Mouse (Mus musculus): ENCODE data around the gene Sertad2. TPM values are rescaled to one million over a fixed set of nuclear protein-coding genes. Genes with fewer than 3 reads are reported as not detected.

Sertad2 gene
- polyA plus RNA-seq, 1 experiment from 2014 or later, result 50.9 TPM

GRCm38 (mm10) chr11:20627146-20627545, 84.1 kb downstream of the Sertad2 start:
- Histone ChIP-seq H3K4me1 (peaks cover 7% of the 10 kb centered on the region), H3K9ac (no peak overlapping the region), H3K36me3 (no peaks in the 10 kb centered on the region), H3K4me3 (no peak overlapping the region), H3K4me2 (replicated peaks) (no peak overlapping the region), H3K27ac (no peak overlapping the region), H3K9me3 (no peaks in the 10 kb centered on the region), H3K27me3 (no peaks in the 10 kb centered on the region)
- 79% methylated on average over 2 of the region's 2 CpGs for WGBS
- ATAC-seq (ENCODE audit: low FRiP score, low read depth), result no peak

GRCm38 (mm10) chr11:20628216-20628615, 85.2 kb downstream of the Sertad2 start:
- H3K4me2 ChIP-seq (replicated peaks), result no peak overlapping the region
- H3K9ac ChIP-seq, result no peak overlapping the region
- no peak for ATAC-seq (ENCODE audit: low FRiP score, low read depth)
- no peak overlapping the region for H3K4me3 ChIP-seq
- H3K9me3 ChIP-seq, result no peaks in the 10 kb centered on the region
- no peaks in the 10 kb centered on the region for H3K27me3 ChIP-seq
- H3K4me1 ChIP-seq, result peaks cover 10% of the 10 kb centered on the region
- H3K36me3 ChIP-seq, result no peaks in the 10 kb centered on the region
- H3K27ac ChIP-seq, result 0 out of 2 replicates have a peak overlapping the region, but pooled peaks have one; percentile 44
- 22% methylated on average over 2 of the region's 2 CpGs for WGBS

DNA sequence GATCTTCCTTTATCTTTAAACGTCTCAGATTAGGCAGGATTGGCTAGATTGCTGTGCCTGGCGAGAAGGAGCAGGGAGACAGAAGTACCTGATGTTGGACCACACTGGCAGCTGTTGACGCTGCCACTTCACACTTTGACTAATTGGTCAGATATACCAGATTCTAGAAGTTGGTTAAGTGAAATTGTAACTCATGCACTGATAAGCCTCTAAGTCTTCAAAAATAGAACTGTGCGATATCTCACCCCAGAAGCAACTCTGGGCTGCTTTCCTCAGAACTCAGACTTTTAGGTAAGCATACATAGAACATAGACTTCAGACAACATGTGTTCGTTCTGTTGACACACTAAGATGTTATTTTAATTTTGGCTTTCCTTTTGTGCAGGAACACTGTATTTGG, 86.6 kb downstream of the Sertad2 start:
- 89% methylated on average over 5 of the region's 5 CpGs for WGBS
- Histone ChIP-seq H3K9ac (no peak overlapping the region), H3K4me2 (replicated peaks) (no peak overlapping the region), H3K4me1 (peaks cover 25% of the 10 kb centered on the region), H3K36me3 (no peaks in the 10 kb centered on the region), H3K9me3 (no peaks in the 10 kb centered on the region), H3K27ac (no peak overlapping the region), H3K4me3 (no peak overlapping the region), H3K27me3 (no peaks in the 10 kb centered on the region)
- ATAC-seq (ENCODE audit: low FRiP score, low read depth), result no peak

DNA sequence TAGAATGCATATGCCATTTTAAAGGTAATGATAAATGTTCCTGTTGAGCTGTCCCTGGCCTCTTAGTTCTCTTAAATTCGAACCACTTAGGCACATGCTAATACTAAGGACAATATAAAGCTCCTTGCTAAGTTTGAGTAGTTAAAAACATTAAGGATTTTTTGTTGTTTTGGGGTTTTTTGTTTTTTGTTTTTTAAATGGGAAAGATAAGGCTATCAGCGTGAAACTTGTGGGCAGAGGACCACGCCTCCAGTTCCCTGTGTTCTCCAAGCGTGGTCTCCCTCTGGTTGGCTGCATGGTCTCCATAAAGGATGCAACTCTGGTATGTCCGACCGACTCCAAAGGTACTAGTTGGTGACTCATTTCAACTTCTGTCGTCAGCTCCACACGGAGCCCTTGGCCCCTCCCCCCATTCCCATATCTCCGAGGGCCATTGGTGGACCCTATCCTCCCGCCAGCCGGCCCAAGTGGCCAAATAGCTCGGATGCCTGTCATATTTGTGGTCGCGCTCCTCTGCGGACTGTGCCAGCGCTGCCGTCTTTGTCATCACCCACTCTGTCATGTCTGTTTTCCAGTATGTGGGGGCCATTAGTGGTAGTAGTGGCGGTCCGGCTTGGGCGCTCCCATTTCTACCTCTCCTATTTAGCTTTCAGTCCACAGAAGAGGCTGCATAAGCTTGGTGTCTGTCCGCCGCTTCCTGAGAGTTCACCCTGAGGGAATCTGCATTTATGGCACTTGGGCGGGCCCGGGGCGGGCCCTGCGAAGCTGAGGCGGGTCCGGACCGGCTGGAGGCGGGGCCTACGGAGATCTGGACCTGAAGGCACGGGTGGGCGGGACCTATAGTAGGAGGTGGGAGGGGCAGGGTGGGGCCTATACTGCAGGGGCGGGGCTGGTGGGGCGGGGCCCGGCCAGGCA, 88.2 kb downstream of the Sertad2 start:
- Histone ChIP-seq H3K27me3 (no peaks in the 10 kb centered on the region), H3K9me3 (no peaks in the 10 kb centered on the region), H3K27ac (peak overlapping the region; percentile 97), H3K4me1 (peaks cover 39% of the 10 kb centered on the region), H3K4me2 (replicated peaks) (peak overlapping the region; percentile 82), H3K4me3 (peak overlapping the region; percentile 73), H3K36me3 (no peaks in the 10 kb centered on the region), H3K9ac (peak overlapping the region; percentile 83)
- ATAC-seq (ENCODE audit: low FRiP score, low read depth), result peak; percentile 91
- 2% methylated on average over 35 of the region's 36 CpGs for WGBS

DNA sequence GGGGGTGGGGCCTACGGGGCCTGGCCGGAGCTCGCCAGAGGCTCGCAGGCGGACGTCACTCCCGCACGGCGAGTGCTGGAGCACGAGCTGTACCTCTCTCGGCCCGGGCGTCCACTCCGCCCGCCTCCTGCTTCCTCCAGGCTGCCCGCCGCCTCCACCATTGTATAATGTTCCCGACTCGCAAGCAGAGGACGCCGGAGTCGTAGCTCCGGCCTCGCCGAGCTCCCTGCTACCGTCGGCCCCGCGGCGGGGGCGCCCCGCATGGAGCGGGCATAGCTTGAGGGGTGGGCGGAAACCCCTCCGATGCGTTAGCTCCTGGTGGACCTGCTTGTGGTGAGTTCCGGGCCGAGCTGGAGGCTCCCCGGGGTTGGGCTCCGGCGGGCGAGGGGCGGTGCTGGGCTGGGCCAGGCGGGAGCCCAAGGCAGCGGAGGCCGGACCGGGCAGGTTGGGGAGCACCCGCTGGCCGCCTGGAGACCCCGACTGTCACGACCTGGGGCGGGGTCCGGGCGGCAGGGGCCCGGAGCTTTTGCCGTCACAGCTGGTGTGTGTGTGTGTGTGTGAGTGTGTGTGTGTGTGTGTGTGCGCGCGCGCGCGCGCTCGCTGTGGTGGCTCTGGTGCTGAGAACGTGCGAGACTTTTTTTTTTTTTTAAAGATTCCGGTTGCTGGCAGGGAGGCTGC, 89.0 kb downstream of the Sertad2 start:
- WGBS, result 2% methylated on average over 61 of the region's 67 CpGs
- Histone ChIP-seq H3K27me3 (no peaks in the 10 kb centered on the region), H3K4me3 (peak overlapping the region; percentile 73), H3K4me1 (peaks cover 42% of the 10 kb centered on the region), H3K4me2 (replicated peaks) (peak overlapping the region; percentile 82), H3K36me3 (no peaks in the 10 kb centered on the region), H3K9ac (peak overlapping the region; percentile 83), H3K27ac (peak overlapping the region; percentile 97), H3K9me3 (no peaks in the 10 kb centered on the region)
- ATAC-seq (ENCODE audit: low FRiP score, low read depth), result peak; percentile 93

DNA sequence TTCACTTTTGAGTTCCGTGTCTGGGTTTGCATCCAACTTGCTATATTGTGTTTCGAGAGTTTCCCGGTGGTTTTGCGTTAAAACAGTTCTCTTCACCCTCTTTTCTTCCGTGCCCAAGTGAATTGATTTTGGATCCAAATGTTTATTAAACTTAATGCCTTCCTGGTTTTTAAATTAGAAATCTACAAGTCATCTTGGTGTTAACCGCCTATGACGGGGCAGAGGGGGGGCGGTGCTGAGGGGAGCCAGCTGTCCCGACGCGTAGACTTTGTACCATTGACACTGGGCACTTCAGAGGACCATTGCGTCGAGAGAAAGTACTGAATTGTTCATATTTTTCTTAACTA, 89.5 kb downstream of the Sertad2 start:
- H3K9me3 ChIP-seq, result no peaks in the 10 kb centered on the region
- H3K4me1 ChIP-seq, result peaks cover 42% of the 10 kb centered on the region
- WGBS, result under 1% methylated on average over 13 of the region's 13 CpGs
- ATAC-seq (ENCODE audit: low FRiP score, low read depth), result no peak
- no peaks in the 10 kb centered on the region for H3K36me3 ChIP-seq
- H3K27ac ChIP-seq, result peak overlapping the region; percentile 97
- peak overlapping the region; percentile 83 for H3K9ac ChIP-seq
- H3K4me3 ChIP-seq, result peak overlapping the region; percentile 73
- peak overlapping the region; percentile 82 for H3K4me2 ChIP-seq (replicated peaks)
- no peaks in the 10 kb centered on the region for H3K27me3 ChIP-seq

DNA sequence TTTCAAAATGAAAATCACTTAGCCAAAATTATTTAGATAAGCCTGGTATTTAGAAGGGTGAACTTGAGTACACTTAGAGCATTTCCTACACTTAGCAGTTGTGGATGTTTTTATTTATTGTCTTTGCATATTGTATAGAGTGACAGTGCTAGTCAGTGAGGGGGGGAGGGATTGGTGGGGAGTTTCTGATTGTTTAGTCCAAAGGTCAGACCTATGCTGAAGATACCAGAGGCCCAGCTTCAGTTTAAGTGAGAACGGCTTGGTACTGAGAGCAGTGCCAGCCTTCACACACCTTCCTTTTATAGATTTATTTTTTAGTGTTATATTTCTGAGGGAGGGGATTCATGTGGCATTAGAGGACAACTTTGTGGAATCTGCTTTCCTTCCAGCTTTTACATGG, 91.5 kb downstream of the Sertad2 start:
- ATAC-seq (ENCODE audit: low FRiP score, low read depth), result no peak
- Histone ChIP-seq H3K27me3 (no peaks in the 10 kb centered on the region), H3K4me3 (no peak overlapping the region), H3K36me3 (no peaks in the 10 kb centered on the region), H3K9me3 (no peaks in the 10 kb centered on the region), H3K4me2 (replicated peaks) (no peak overlapping the region), H3K4me1 (peaks cover 46% of the 10 kb centered on the region), H3K9ac (no peak overlapping the region), H3K27ac (no peak overlapping the region)
- WGBS, result 85% methylated on average over 1 of the region's 1 CpGs

DNA sequence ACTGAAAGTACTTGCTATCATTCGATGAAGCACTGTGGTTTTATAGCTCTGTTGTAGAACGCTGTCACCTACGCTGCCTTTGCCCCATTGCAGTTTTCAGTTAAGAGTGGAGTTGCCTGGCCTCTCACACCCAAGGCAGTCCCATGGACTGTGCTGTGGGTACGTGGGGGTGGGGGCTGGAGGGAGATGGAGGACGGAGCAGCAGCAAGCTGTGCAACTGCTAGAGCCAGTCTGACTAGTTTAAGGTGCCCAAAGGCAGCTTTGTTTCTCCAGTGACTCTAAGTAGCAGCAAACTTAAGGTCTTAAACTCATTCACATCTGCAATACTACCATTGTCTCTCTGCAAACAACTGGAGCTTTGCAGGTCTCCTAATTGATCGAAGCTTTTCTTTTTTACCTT, 92.6 kb downstream of the Sertad2 start:
- Histone ChIP-seq H3K4me3 (no peak overlapping the region), H3K9ac (peak overlapping the region; percentile 21; the same call in 1 of the 2 replicates), H3K27ac (peak overlapping the region; percentile 44), H3K9me3 (no peaks in the 10 kb centered on the region), H3K4me2 (replicated peaks) (peak overlapping the region; percentile 38), H3K36me3 (no peaks in the 10 kb centered on the region), H3K27me3 (no peaks in the 10 kb centered on the region), H3K4me1 (peaks cover 57% of the 10 kb centered on the region)
- ATAC-seq (ENCODE audit: low FRiP score, low read depth), result no peak
- WGBS, result 22% methylated on average over 6 of the region's 6 CpGs

GRCm38 (mm10) chr11:20636114-20636513, 93.1 kb downstream of the Sertad2 start:
- 57% methylated on average over 4 of the region's 4 CpGs for WGBS
- ATAC-seq (ENCODE audit: low FRiP score, low read depth), result no peak
- no peak overlapping the region for H3K4me3 ChIP-seq

GRCm38 (mm10) chr11:20637060-20637459, 94.0 kb downstream of the Sertad2 start:
- no peaks in the 10 kb centered on the region for H3K9me3 ChIP-seq
- H3K4me3 ChIP-seq, result no peak overlapping the region
- H3K4me2 ChIP-seq (replicated peaks), result no peak overlapping the region
- ATAC-seq (ENCODE audit: low FRiP score, low read depth), result no peak
- no peaks in the 10 kb centered on the region for H3K36me3 ChIP-seq
- no peaks in the 10 kb centered on the region for H3K27me3 ChIP-seq
- H3K27ac ChIP-seq, result no peak overlapping the region
- peaks cover 69% of the 10 kb centered on the region for H3K4me1 ChIP-seq
- no peak overlapping the region for H3K9ac ChIP-seq

More at GRCm38 (mm10) chr11:20636114-20636513, 93.1 kb downstream of the Sertad2 start:
- peak overlapping the region; percentile 38; the same call in 1 of the 2 replicates for H3K4me2 ChIP-seq (replicated peaks)
- H3K27me3 ChIP-seq, result no peaks in the 10 kb centered on the region
- H3K27ac ChIP-seq, result peak overlapping the region; percentile 44
- H3K9ac ChIP-seq, result 0 out of 2 replicates have a peak overlapping the region, but pooled peaks have one; percentile 21
- H3K4me1 ChIP-seq, result peaks cover 62% of the 10 kb centered on the region
- no peaks in the 10 kb centered on the region for H3K36me3 ChIP-seq
- H3K9me3 ChIP-seq, result no peaks in the 10 kb centered on the region

- H3K27me3 ChIP-seq, result no peaks in the 10 kb centered on the region
- H3K4me2 ChIP-seq (replicated peaks), result no peak overlapping the region
- H3K4me1 ChIP-seq, result peaks cover 67% of the 10 kb centered on the region
- WGBS, result 22% methylated on average over 3 of the region's 3 CpGs
- no peak overlapping the region for H3K4me3 ChIP-seq
- no peaks in the 10 kb centered on the region for H3K9me3 ChIP-seq
- no peak overlapping the region for H3K9ac ChIP-seq
- no peak for ATAC-seq (ENCODE audit: low FRiP score, low read depth)
- H3K27ac ChIP-seq, result no peak overlapping the region
- no peaks in the 10 kb centered on the region for H3K36me3 ChIP-seq
These were observed 95.8 kb downstream of the Sertad2 start for GRCm38 (mm10) chr11:20638841-20639240.

DNA sequence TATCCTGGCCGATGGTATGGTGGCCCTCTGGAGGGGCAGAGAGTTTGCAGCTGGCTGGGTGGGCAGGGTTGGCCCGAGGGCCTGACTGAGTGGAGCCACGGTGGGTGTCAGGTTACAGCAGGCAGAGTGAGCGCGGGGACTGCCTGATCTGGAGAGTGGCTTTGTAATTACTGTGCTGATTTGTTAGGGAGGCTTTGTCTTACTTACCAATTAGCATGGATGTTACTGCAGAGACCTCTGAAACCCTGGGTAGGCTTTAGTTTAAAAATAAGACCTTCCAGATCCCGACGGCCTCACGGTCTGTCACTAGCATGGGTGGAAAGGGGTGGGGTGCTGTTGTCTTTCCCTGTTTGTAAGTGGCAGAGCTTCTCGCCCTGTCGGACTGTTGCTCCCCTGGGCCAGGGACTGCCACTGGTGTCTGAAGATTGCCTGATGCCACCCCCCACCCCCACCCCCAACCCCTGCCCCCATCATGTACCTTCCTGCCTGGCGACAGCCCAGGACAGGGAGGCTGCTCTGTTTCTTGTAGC, 96.9 kb downstream of the Sertad2 start:
- H3K9me3 ChIP-seq, result no peaks in the 10 kb centered on the region
- H3K36me3 ChIP-seq, result no peaks in the 10 kb centered on the region
- H3K4me2 ChIP-seq (replicated peaks), result peak overlapping the region; percentile 57
- peak overlapping the region; percentile 53 for H3K9ac ChIP-seq
- ATAC-seq (ENCODE audit: low FRiP score, low read depth), result peak; percentile 87
- H3K4me3 ChIP-seq, result peak overlapping the region; percentile 21
- H3K4me1 ChIP-seq, result peaks cover 68% of the 10 kb centered on the region
- 2% methylated on average over 11 of the region's 11 CpGs for WGBS
- H3K27me3 ChIP-seq, result no peaks in the 10 kb centered on the region
- peak overlapping the region; percentile 63 for H3K27ac ChIP-seq
